Mouse (Mus musculus) kidney, embryonic 14.5 days (tissue): ENCODE results near the gene Cacna1a. TPM values are rescaled to one million over a fixed set of nuclear protein-coding genes. Genes with fewer than 3 reads are reported as not detected.

ENCODE experiments used
- ATAC-seq: fragments of 200-750 bp; cut with Nextera tagmentation; 2 replicates; pipeline ENCODE4 v1.8.0; 2017; ENCODE audit warnings: moderate number of reproducible peaks, mild to moderate bottlenecking, moderate TSS enrichment, moderate library complexity; ENCODE audit not compliant: low FRiP score, low TSS enrichment
- H3K27ac ChIP-seq: fragments of 300-500 bp; sonication (generic); 2 replicates; pipeline ENCODE4 v1.5.1; 2014; ENCODE audit warnings: low read depth, mild to moderate bottlenecking, low read length, moderate library complexity, mixed read lengths
- H3K27me3 ChIP-seq: fragments of 300-500 bp; sonication (generic); 2 replicates; pipeline ENCODE4 v1.6.1; 2014; ENCODE audit warnings: mild to moderate bottlenecking, low read length; ENCODE audit not compliant: control insufficient read depth, insufficient read depth
- H3K36me3 ChIP-seq: fragments of 300-500 bp; sonication (generic); 2 replicates; pipeline ENCODE4 v1.6.1; 2014; ENCODE audit warnings: low read length, mixed read lengths; ENCODE audit not compliant: control insufficient read depth, insufficient read depth
- H3K4me1 ChIP-seq: fragments of 300-500 bp; sonication (generic); 2 replicates; pipeline ENCODE4 v1.6.1; 2014; ENCODE audit warnings: low read length, mixed read lengths; ENCODE audit not compliant: control insufficient read depth, insufficient read depth
- H3K4me2 ChIP-seq: fragments of 300-500 bp; sonication (generic); replicated peaks from 2 replicates; pipeline ENCODE4 v1.6.1; 2014; ENCODE audit warnings: low read depth, mild to moderate bottlenecking, low read length
- H3K4me3 ChIP-seq: fragments of 300-500 bp; sonication (generic); 2 replicates; pipeline ENCODE4 v1.5.1; 2014; ENCODE audit warnings: mild to moderate bottlenecking, low read length
- H3K9ac ChIP-seq: fragments of 300-500 bp; sonication (generic); 2 replicates; pipeline ENCODE4 v1.6.1; 2014; ENCODE audit warnings: low read depth, mild to moderate bottlenecking, low read length, moderate library complexity
- H3K9me3 ChIP-seq: fragments of 300-500 bp; sonication (generic); 2 replicates; pipeline ENCODE4 v1.6.1; 2016; ENCODE audit warnings: low read length; ENCODE audit not compliant: control insufficient read depth
- WGBS: fragments of 180-500 bp; shearing (Covaris S2); extraction: QIAGEN DNeasy Blood & Tissue Kit; methylation state at CpG from one replicate; pipeline ENCODE4 v1.1.7; 2014; 5-methylcytosine and 5-hydroxymethylcytosine counted together
- polyA plus RNA-seq: library from polyadenylated mRNA; unstranded; fragments of >200 nt; fragmentation: Nextera tagmentation; extraction: Ambion mirVana; gene quantifications from 2 replicates; pipeline ENCODE4 v1.2.1, GENCODE M21; 2014

Cacna1a gene
- polyA plus RNA-seq, 1 experiment from 2014 or later: 4.4 TPM

GRCm38 (mm10) chr8:84655336-84656190 lies 267.3 kb downstream of the Cacna1a start:
- Histone ChIP-seq H3K9ac (peak overlapping the region; percentile 73), H3K4me3 (peak overlapping the region; percentile 48), H3K27me3 (no peaks in the 10 kb centered on the region), H3K9me3 (no peaks in the 10 kb centered on the region), H3K4me1 (peaks cover 43% of the 10 kb centered on the region), H3K36me3 (no peaks in the 10 kb centered on the region), H3K27ac (peak overlapping the region; percentile 99), H3K4me2 (peak overlapping the region; percentile 84)
- under 1% methylated on average over 15 of the region's 15 CpGs for WGBS
- peak; percentile 72 for ATAC-seq

- peak overlapping the region; percentile 73 for H3K9ac ChIP-seq
- no peaks in the 10 kb centered on the region for H3K9me3 ChIP-seq
- H3K4me3 ChIP-seq: peak overlapping the region; percentile 48
- H3K4me2 ChIP-seq: peak overlapping the region; percentile 84
- peaks cover 46% of the 10 kb centered on the region for H3K4me1 ChIP-seq
- peak overlapping the region; percentile 99 for H3K27ac ChIP-seq
- H3K27me3 ChIP-seq: no peaks in the 10 kb centered on the region
- ATAC-seq: no peak
- H3K36me3 ChIP-seq: no peaks in the 10 kb centered on the region
- 0% methylated on average over 10 of the region's 10 CpGs for WGBS
Measured at GRCm38 (mm10) chr8:84656191-84656525, 267.9 kb downstream of the Cacna1a start.

GRCm38 (mm10) chr8:84656641-84657126 lies 268.4 kb downstream of the Cacna1a start:
- Histone ChIP-seq H3K4me2 (peak overlapping the region; percentile 84), H3K9ac (peak overlapping the region; percentile 73), H3K27me3 (no peaks in the 10 kb centered on the region), H3K36me3 (no peaks in the 10 kb centered on the region), H3K9me3 (no peaks in the 10 kb centered on the region), H3K27ac (peak overlapping the region; percentile 99), H3K4me1 (peaks cover 46% of the 10 kb centered on the region), H3K4me3 (peak overlapping the region; percentile 48)
- peak; percentile 58 for ATAC-seq
- WGBS: under 1% methylated on average over 23 of the region's 23 CpGs

GRCm38 (mm10) chr8:84657203-84657602 lies 269.0 kb downstream of the Cacna1a start:
- Histone ChIP-seq H3K4me2 (peak overlapping the region; percentile 84), H3K9ac (peak overlapping the region; percentile 73; the same call in 1 of the 2 replicates), H3K36me3 (no peaks in the 10 kb centered on the region), H3K4me1 (peaks cover 46% of the 10 kb centered on the region), H3K4me3 (peak overlapping the region; percentile 48), H3K27ac (peak overlapping the region; percentile 99), H3K9me3 (no peaks in the 10 kb centered on the region), H3K27me3 (no peaks in the 10 kb centered on the region)
- no peak for ATAC-seq

GRCm38 (mm10) chr8:84657680-84658079 lies 269.4 kb downstream of the Cacna1a start:
- Histone ChIP-seq H3K36me3 (no peaks in the 10 kb centered on the region), H3K4me2 (no peak overlapping the region), H3K9me3 (no peaks in the 10 kb centered on the region), H3K4me1 (peaks cover 46% of the 10 kb centered on the region), H3K27me3 (no peaks in the 10 kb centered on the region), H3K27ac (peak overlapping the region; percentile 99), H3K4me3 (no peak overlapping the region), H3K9ac (no peak overlapping the region)
- ATAC-seq: no peak
- 44% methylated on average over 4 of the region's 4 CpGs for WGBS

GRCm38 (mm10) chr8:84658951-84659350 lies 270.7 kb downstream of the Cacna1a start:
- H3K27me3 ChIP-seq: no peaks in the 10 kb centered on the region
- H3K4me2 ChIP-seq: no peak overlapping the region
- no peaks in the 10 kb centered on the region for H3K9me3 ChIP-seq
- no peak overlapping the region for H3K9ac ChIP-seq
- peak overlapping the region; percentile 98; the same call in 1 of the 2 replicates for H3K27ac ChIP-seq
- WGBS: 76% methylated on average over 1 of the region's 1 CpGs
- H3K4me1 ChIP-seq: peaks cover 46% of the 10 kb centered on the region
- no peaks in the 10 kb centered on the region for H3K36me3 ChIP-seq
- no peak for ATAC-seq
- no peak overlapping the region for H3K4me3 ChIP-seq

- WGBS: 1% methylated on average over 33 of the region's 33 CpGs
Measured at GRCm38 (mm10) chr8:84659936-84660818, 271.9 kb downstream of the Cacna1a start.

GRCm38 (mm10) chr8:84660819-84661457 lies 272.7 kb downstream of the Cacna1a start:
- H3K4me1 ChIP-seq: peaks cover 38% of the 10 kb centered on the region
- 0% methylated on average over 20 of the region's 20 CpGs for WGBS
- peak overlapping the region; percentile 83 for H3K4me2 ChIP-seq
- peak overlapping the region; percentile 98 for H3K27ac ChIP-seq
- peak overlapping the region; percentile 94 for H3K9ac ChIP-seq
- H3K36me3 ChIP-seq: no peaks in the 10 kb centered on the region
- no peaks in the 10 kb centered on the region for H3K9me3 ChIP-seq
- peak overlapping the region; percentile 93 for H3K4me3 ChIP-seq
- no peak for ATAC-seq
- no peaks in the 10 kb centered on the region for H3K27me3 ChIP-seq

More at GRCm38 (mm10) chr8:84659936-84660818, 271.9 kb downstream of the Cacna1a start:
- H3K36me3 ChIP-seq: no peaks in the 10 kb centered on the region
- peaks cover 39% of the 10 kb centered on the region for H3K4me1 ChIP-seq
- H3K9ac ChIP-seq: peak overlapping the region; percentile 94
- peak overlapping the region; percentile 93 for H3K4me3 ChIP-seq
- ATAC-seq: peak; percentile 14
- H3K27me3 ChIP-seq: no peaks in the 10 kb centered on the region
- H3K4me2 ChIP-seq: peak overlapping the region; percentile 83
- H3K27ac ChIP-seq: peak overlapping the region; percentile 98
- H3K9me3 ChIP-seq: no peaks in the 10 kb centered on the region
